Comparison of ENCODE assay signal across 12 mouse cellular contexts in the genomic region with DNA sequence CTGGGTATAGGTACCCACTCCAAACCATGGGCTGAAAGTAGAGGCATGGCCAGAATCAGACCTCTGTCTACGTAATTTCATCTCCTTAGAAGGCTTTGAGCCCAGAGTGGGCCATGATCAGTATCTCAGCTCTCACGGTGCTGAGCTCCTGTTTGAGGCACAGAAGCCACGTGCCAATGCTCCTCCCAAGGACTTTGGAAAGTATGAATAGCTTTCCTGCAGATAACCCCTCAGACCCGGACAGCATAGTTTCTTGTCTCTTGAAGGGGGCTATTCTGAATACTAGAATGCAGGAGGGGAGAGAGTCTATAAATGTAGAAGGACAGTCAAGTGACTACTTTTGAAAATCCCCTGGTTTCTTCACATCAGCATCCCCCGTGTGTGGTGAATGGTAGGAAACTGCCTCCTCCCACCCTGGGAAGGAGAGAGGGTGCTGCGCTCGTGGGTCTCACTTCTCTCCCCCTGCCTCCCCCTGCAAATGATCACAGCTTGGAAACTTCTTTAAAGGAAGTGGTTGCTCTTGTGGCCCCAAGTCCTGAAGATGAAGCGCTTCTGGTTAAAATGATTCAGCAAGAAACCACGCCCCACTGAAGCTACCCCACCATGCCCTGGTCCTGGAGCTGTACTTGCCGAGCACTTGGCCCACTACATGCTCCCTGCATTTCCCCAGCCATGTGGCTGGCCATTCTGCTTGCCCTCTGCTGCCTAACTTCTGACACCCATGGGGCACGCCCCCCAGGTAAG. TPM values are rescaled to one million over a fixed set of nuclear protein-coding genes. Genes with fewer than 3 reads are reported as not detected.
DNase-seq lines count a peak whose midpoint lies in the region; ATAC-seq and TF ChIP-seq lines count a peak whose summit lies in the region.
"Had no signal": no experiment of that assay in that cellular context is flagged by ENCODE, and none has a peak within 500 bp of the region (broad histone marks: within the 10 kb centered on the region; RNA-seq: fewer than 3 reads in every experiment).

Cst7 (plus strand) TSS at position 569 of the 744 bp plus-strand sequence.

- no peak for TF ChIP-seq CTCF in MEL (IDR thresholded peaks at IDR 0.05 in 2 of 3, conservative IDR thresholded peaks at IDR 0.05 in 1 of 3; ENCODE audit: control insufficient read depth in 1 of 3, insufficient read depth in 1 of 3, low read depth in 2 of 3, low read length in 3 of 3, poor library complexity in 1 of 3, severe bottlenecking in 1 of 3)
- TF ChIP-seq CTCF in small intestine, adult 2 months (IDR thresholded peaks at IDR 0.05; ENCODE audit: extremely low read depth, insufficient read length, insufficient replicate concordance, low read depth, low read length) = no peak

- H3K4me2 ChIP-seq in liver, embryonic 12.5 days = peak within 1 kb of the TSS; percentile 23
- no peak within 1 kb of the TSS for H3K4me2 ChIP-seq in midbrain, embryonic 13.5 days (replicated peaks)

- no peaks in the 10 kb centered on the region for H3K9me3 ChIP-seq in MEL (replicated peaks; ENCODE audit: insufficient read depth, low read length)
- H3K9me3 ChIP-seq in liver, embryonic 12.5 days (replicated peaks) = no peaks in the 10 kb centered on the region
- no peaks in the 10 kb centered on the region for H3K9me3 ChIP-seq in midbrain, embryonic 13.5 days

- H3K27me3 ChIP-seq in MEL (ENCODE audit: control insufficient read depth in 1 of 2, insufficient read depth in 2 of 2, low read length in 2 of 2) = no peaks in the 10 kb centered on the region
- H3K27me3 ChIP-seq in liver, embryonic 12.5 days (replicated peaks) = no peaks in the 10 kb centered on the region
- H3K27me3 ChIP-seq in small intestine, adult 2 months (ENCODE audit: control insufficient read depth, insufficient read depth, low read length) = no peaks in the 10 kb centered on the region
- H3K27me3 ChIP-seq in midbrain, embryonic 13.5 days = no peaks in the 10 kb centered on the region

- H3K9ac ChIP-seq in MEL (ENCODE audit: control insufficient read depth, low read depth, low read length, poor library complexity, severe bottlenecking) = peak within 1 kb of the TSS; percentile 73
- no peak within 1 kb of the TSS for H3K9ac ChIP-seq in liver, embryonic 12.5 days
- no peak within 1 kb of the TSS for H3K9ac ChIP-seq in midbrain, embryonic 13.5 days (replicated peaks)

- DNase-seq in CD4-positive, CD25-positive, alpha-beta regulatory T cell, adult 2 months (ENCODE audit: low read depth, low spot score) = peak; percentile 78
- peak; percentile 83 for DNase-seq in MEL (ENCODE audit: low read depth, low spot score)
- DNase-seq in retina, embryonic 14.5 days (ENCODE audit: low spot score) = no peak
- no peak for DNase-seq in B cell, adult 2 months
- DNase-seq: cerebellum, postnatal 36 days; gastrocnemius, adult 2 months; heart, postnatal 14 days; lung, adult 2 months; retina, postnatal 1 day had no signal

- peaks cover 0 to 23% of the 10 kb centered on the region in 2 experiments; a peak in 2 of 4 replicates for H3K36me3 ChIP-seq in MEL (ENCODE audit: control insufficient read depth in 1 of 2, insufficient read depth in 2 of 2, low read length in 2 of 2)
- H3K36me3 ChIP-seq in liver, embryonic 12.5 days = no peaks in the 10 kb centered on the region
- no peaks in the 10 kb centered on the region for H3K36me3 ChIP-seq in small intestine, adult 2 months (ENCODE audit: control insufficient read depth, insufficient read depth, low read length)
- no peaks in the 10 kb centered on the region for H3K36me3 ChIP-seq in midbrain, embryonic 13.5 days

- no peaks in the 10 kb centered on the region for H3K79me2 ChIP-seq in MEL (ENCODE audit: control insufficient read depth, insufficient read depth, low read length, poor library complexity)

- peak in 1 of 2 experiments; percentile 23; a peak in 1 of 4 replicates for TF ChIP-seq POLR2A in MEL (IDR thresholded peaks at IDR 0.05; ENCODE audit: control insufficient read depth in 1 of 2, insufficient read depth in 1 of 2, low read depth in 1 of 2, low read length in 2 of 2, poor library complexity in 1 of 2)
- no peak for TF ChIP-seq POLR2A in small intestine, adult 2 months (IDR thresholded peaks at IDR 0.05; ENCODE audit: low read depth, low read length)

- peak within 1 kb of the TSS; percentile 81 for H3K27ac ChIP-seq in MEL (ENCODE audit: control insufficient read depth, low read depth, low read length)
- H3K27ac ChIP-seq in liver, embryonic 12.5 days = no peak within 1 kb of the TSS
- 0 out of 2 replicates have a peak within 1 kb of the TSS, but pooled peaks have one; percentile 18 for H3K27ac ChIP-seq in small intestine, adult 2 months (ENCODE audit: insufficient read depth, low read depth, low read length)
- H3K27ac ChIP-seq in midbrain, embryonic 13.5 days = no peak within 1 kb of the TSS
- H3K27ac ChIP-seq: gastrocnemius, adult 2 months had no signal

- TF ChIP-seq RAD21 in MEL (IDR thresholded peaks at IDR 0.05; ENCODE audit: low read depth, low read length) = no peak

- ATAC-seq in liver, embryonic 12.5 days = peak; percentile 62
- ATAC-seq in midbrain, embryonic 13.5 days = no peak

- 0 out of 4 replicates have a peak, but pooled peaks of 1 of the 2 experiments have one; percentile 25 for TF ChIP-seq EP300 in MEL (IDR thresholded peaks at IDR 0.05; ENCODE audit: low read depth in 1 of 2, low read length in 2 of 2)

- H3K4me3 ChIP-seq in MEL (ENCODE audit: control insufficient read depth in 1 of 2, insufficient read depth in 1 of 2, low read depth in 2 of 2, low read length in 2 of 2) = peak within 1 kb of the TSS; percentile 57 to 58
- no peak within 1 kb of the TSS for H3K4me3 ChIP-seq in liver, embryonic 12.5 days
- H3K4me3 ChIP-seq in small intestine, adult 2 months (ENCODE audit: low read depth, low read length) = peak within 1 kb of the TSS; percentile 50
- H3K4me3 ChIP-seq in midbrain, embryonic 13.5 days (replicated peaks) = no peak within 1 kb of the TSS
- H3K4me3 ChIP-seq: gastrocnemius, adult 2 months had no signal

- peaks cover 15 to 38% of the 10 kb centered on the region in 2 experiments for H3K4me1 ChIP-seq in MEL (ENCODE audit: control insufficient read depth in 1 of 2, insufficient read depth in 2 of 2, low read length in 2 of 2)
- peaks cover 23% of the 10 kb centered on the region for H3K4me1 ChIP-seq in liver, embryonic 12.5 days
- no peaks in the 10 kb centered on the region for H3K4me1 ChIP-seq in small intestine, adult 2 months (ENCODE audit: control insufficient read depth, insufficient read depth, insufficient read length, low read length)
- H3K4me1 ChIP-seq in midbrain, embryonic 13.5 days (replicated peaks) = no peaks in the 10 kb centered on the region

- 20% methylated on average over 11 of the region's 11 CpGs for WGBS in liver, embryonic 12.5 days (ENCODE audit: insufficient replicate concordance)
- WGBS in small intestine, adult 2 months = 55% methylated on average over 11 of the region's 11 CpGs
- WGBS in midbrain, embryonic 13.5 days = 82% methylated on average over 11 of the region's 11 CpGs

TF ChIP-seq in MEL, 35 proteins besides CTCF, POLR2A, EP300 and RAD21:
- TF ChIP-seq ZKSCAN1 (IDR thresholded peaks at IDR 0.05; ENCODE audit: low read depth, low read length) (no peak), SIN3A (IDR thresholded peaks at IDR 0.05; ENCODE audit: low read length) (peak; percentile 19; the same call in 1 of the 2 replicates), MXI1 (IDR thresholded peaks at IDR 0.05; ENCODE audit: low read depth, low read length) (peak; percentile 15; the same call in 1 of the 2 replicates), GATA1 (IDR thresholded peaks at IDR 0.05; ENCODE audit: low read depth, low read length) (peak; percentile 32; the same call in 1 of the 2 replicates), MYC (IDR thresholded peaks at IDR 0.05; ENCODE audit: low read depth, low read length) (peak; percentile 71; the same call in 1 of the 2 replicates), TBP (IDR thresholded peaks at IDR 0.05; ENCODE audit: low read depth, low read length) (0 out of 2 replicates have a peak, but pooled peaks have one; percentile 25), MAX (IDR thresholded peaks at IDR 0.05; ENCODE audit: low read length) (peak; percentile 92), MAFK (IDR thresholded peaks at IDR 0.05; ENCODE audit: borderline replicate concordance, low read depth, low read length) (no peak), USF1 (IDR thresholded peaks at IDR 0.05; ENCODE audit: low read depth, low read length) (peak; percentile 65; the same call in 1 of the 2 replicates), NELFE (IDR thresholded peaks at IDR 0.05; ENCODE audit: low read depth, low read length) (no peak), CHD2 (IDR thresholded peaks at IDR 0.05; ENCODE audit: low read length) (no peak)

RNA-seq across cellular contexts. Expression of gene Cst7, which starts in this region (rescaled TPM):
- 12.4 and 18.5 TPM in 2 replicates for total RNA-seq in MEL (2012; rRNA removed)
- polyA plus RNA-seq in MEL (2012; ENCODE audit: insufficient read depth in 1 of 2, insufficient read length in 2 of 2, low read depth in 1 of 2, low replicate concordance in 2 of 2, missing spikeins in 1 of 2) = 10 to 100 TPM in 1 of 2 experiments, not detected in 1; 35.8 TPM
- polyA plus RNA-seq in liver, embryonic 12.5 days (2016; fragmentation: Nextera tagmentation; extraction: Ambion mirVana) = 3.6 and 3.7 TPM in 2 replicates
- 2.8 and 3.5 TPM in 2 replicates for polyA plus RNA-seq in small intestine, adult 2 months (2012; rRNA removed)
- 0.16 TPM in 1 of 2 replicates, not detected in the other for polyA plus RNA-seq in midbrain, embryonic 13.5 days (2015; fragmentation: Nextera tagmentation; extraction: Ambion mirVana)
- total RNA-seq: gastrocnemius, adult 2 months; heart, postnatal 14 days had no signal

Comparison
In these comparisons a context has a peak if more than half of its experiments do, and no peak if none do; other contexts are left out.
1. DNase-seq: peak in CD4-positive, CD25-positive, alpha-beta regulatory T cell, adult 2 months (single experiment) and MEL (single experiment); none in retina, embryonic 14.5 days (single experiment) and B cell, adult 2 months (0 of 2).
2. H3K27ac ChIP-seq: peak in MEL (single experiment) and small intestine, adult 2 months (single experiment); none in liver, embryonic 12.5 days (single experiment) and midbrain, embryonic 13.5 days (single experiment).
3. H3K4me3 ChIP-seq: peak in MEL (2 of 2) and small intestine, adult 2 months (single experiment); none in liver, embryonic 12.5 days (single experiment) and midbrain, embryonic 13.5 days (single experiment).